Mouse (Mus musculus) heart, postnatal 36 days (tissue): ENCODE results near the gene Colq. TPM values are rescaled to one million over a fixed set of nuclear protein-coding genes. Genes with fewer than 3 reads are reported as not detected.

ENCODE experiments used
- DNase-seq, 2 experiments: peaks; one replicate each; pipeline ENCODE4 v3.0.0; 2021 to 2022
- intact Hi-C: fragments of 180-260 bp; cut with DNase I; formaldehyde crosslinking; loops from one replicate; pipeline ENCODE4 v1.15.1; 2025
- total RNA-seq, 2 experiments: library from RNA; stranded (reverse); gene quantifications; 2 replicates each; pipeline ENCODE4 v1.2.3; 2021

Gene Colq
- total RNA-seq, 2 experiments from 2014 or later: 6.0 to 9.9 TPM

- DNase-seq: no peak
- intact Hi-C loops: no loop called here
Measured at GRCm38 (mm10) chr14:31576846-31577697, 14.1 kb downstream of the Colq start.

- intact Hi-C loops: no loop called here
Measured at GRCm38 (mm10) chr14:31575866-31576265, 15.3 kb downstream of the Colq start.

GRCm38 (mm10) chr14:31574903-31575665, 16.1 kb downstream of the Colq start:
- intact Hi-C loops: no loop called here
- no peak for DNase-seq

More at GRCm38 (mm10) chr14:31575866-31576265, 15.3 kb downstream of the Colq start:
- DNase-seq: no peak

- no peak for DNase-seq
- intact Hi-C loops: loop anchor here (2.0 kb wide), 1 partner anchor 14 kb away; no protein-coding TSS in a partner anchor
Measured at GRCm38 (mm10) chr14:31572561-31573175, 18.5 kb downstream of the Colq start.

- intact Hi-C loops: no loop called here
- no peak for DNase-seq
Measured at GRCm38 (mm10) chr14:31571419-31571818, 19.7 kb downstream of the Colq start.

GRCm38 (mm10) chr14:31570131-31570951, 20.8 kb downstream of the Colq start:
- intact Hi-C loops: no loop called here

GRCm38 (mm10) chr14:31569151-31569631, 22.0 kb downstream of the Colq start:
- intact Hi-C loops: no loop called here
- DNase-seq: no peak

More at GRCm38 (mm10) chr14:31570131-31570951, 20.8 kb downstream of the Colq start:
- no peak for DNase-seq

GRCm38 (mm10) chr14:31565478-31566212, 25.5 kb downstream of the Colq start:
- intact Hi-C loops: no loop called here
- no peak for DNase-seq

GRCm38 (mm10) chr14:31564452-31565179, 26.5 kb downstream of the Colq start:
- DNase-seq: peak; percentile 62 to 70
- intact Hi-C loops: no loop called here

- DNase-seq: peak; percentile 57 to 58
- intact Hi-C loops: no loop called here
Measured at GRCm38 (mm10) chr14:31560886-31561285, 30.3 kb downstream of the Colq start.

- intact Hi-C loops: loop anchor here (2.0 kb wide), 1 partner anchor 14 kb away; no protein-coding TSS in a partner anchor
- no peak for DNase-seq
Measured at GRCm38 (mm10) chr14:31559216-31559615, 31.9 kb downstream of the Colq start.

- intact Hi-C loops: loop anchor here (2.0 kb wide), 1 partner anchor 15 kb away; no protein-coding TSS in a partner anchor
- DNase-seq: no peak
Measured at GRCm38 (mm10) chr14:31557784-31558183, 33.4 kb downstream of the Colq start.

- intact Hi-C loops: no loop called here
- DNase-seq: no peak
Measured at GRCm38 (mm10) chr14:31557273-31557672, 33.9 kb downstream of the Colq start.

GRCm38 (mm10) chr14:31556526-31557260, 34.5 kb downstream of the Colq start:
- intact Hi-C loops: no loop called here
- no peak for DNase-seq

GRCm38 (mm10) chr14:31555963-31556434, 35.1 kb downstream of the Colq start:
- intact Hi-C loops: no loop called here
- no peak for DNase-seq

- intact Hi-C loops: no loop called here
- DNase-seq: no peak
Measured at GRCm38 (mm10) chr14:31555021-31555420, 36.1 kb downstream of the Colq start.

- intact Hi-C loops: no loop called here
- no peak for DNase-seq
Measured at GRCm38 (mm10) chr14:31543885-31544442, 47.2 kb downstream of the Colq start.
